Mouse (Mus musculus): ENCODE measurements around the gene Tfap4. TPM values are rescaled to one million over a fixed set of nuclear protein-coding genes. Genes with fewer than 3 reads are reported as not detected.

The Tfap4 gene
- polyA plus RNA-seq, 1 experiment from 2014 or later: 4.1 TPM

GRCm38 (mm10) chr16:4548953-4549688 is 10.5 kb downstream of the Tfap4 start:
- 91% methylated on average over 18 of the region's 18 CpGs for WGBS
- Histone ChIP-seq H3K9ac (ENCODE audit: low read length) (no peak overlapping the region), H3K27ac (replicated peaks in 1 of 2; ENCODE audit: control insufficient read depth in 1 of 2, insufficient read depth in 1 of 2, low read depth in 2 of 2, low read length in 2 of 2) (no peak overlapping the region), H3K36me3 (ENCODE audit: control insufficient read depth, insufficient read depth, low read length) (peaks cover 64% of the 10 kb centered on the region), H3K4me3 (ENCODE audit: control insufficient read depth in 1 of 2, insufficient read depth in 1 of 2, low read depth in 1 of 2, low read length in 2 of 2) (no peak overlapping the region), H3K4me1 (ENCODE audit: control insufficient read depth in 2 of 2, insufficient read depth in 2 of 2, low read length in 2 of 2) (peaks cover 14 to 15% of the 10 kb centered on the region in 2 experiments), H3K9me3 (ENCODE audit: control insufficient read depth, low read length) (no peaks in the 10 kb centered on the region), H3K4me2 (ENCODE audit: low read length) (no peak overlapping the region), H3K27me3 (ENCODE audit: control insufficient read depth, insufficient read depth, low read length) (no peaks in the 10 kb centered on the region)
- ATAC-seq (ENCODE audit: insufficient number of reproducible peaks, insufficient read depth, low FRiP score, low read depth): no peak

GRCm38 (mm10) chr16:4547611-4548010 is 12.0 kb downstream of the Tfap4 start:
- Histone ChIP-seq H3K9ac (ENCODE audit: low read length) (no peak overlapping the region), H3K27me3 (ENCODE audit: control insufficient read depth, insufficient read depth, low read length) (no peaks in the 10 kb centered on the region), H3K4me3 (ENCODE audit: control insufficient read depth in 1 of 2, insufficient read depth in 1 of 2, low read depth in 1 of 2, low read length in 2 of 2) (no peak overlapping the region), H3K9me3 (ENCODE audit: control insufficient read depth, low read length) (no peaks in the 10 kb centered on the region), H3K4me2 (ENCODE audit: low read length) (no peak overlapping the region), H3K36me3 (ENCODE audit: control insufficient read depth, insufficient read depth, low read length) (peaks cover 64% of the 10 kb centered on the region), H3K27ac (replicated peaks in 1 of 2; ENCODE audit: control insufficient read depth in 1 of 2, insufficient read depth in 1 of 2, low read depth in 2 of 2, low read length in 2 of 2) (no peak overlapping the region), H3K4me1 (ENCODE audit: control insufficient read depth in 2 of 2, insufficient read depth in 2 of 2, low read length in 2 of 2) (peaks cover 2 to 4% of the 10 kb centered on the region in 2 experiments)
- ATAC-seq (ENCODE audit: insufficient number of reproducible peaks, insufficient read depth, low FRiP score, low read depth): no peak
- WGBS: 88% methylated on average over 5 of the region's 5 CpGs

- Histone ChIP-seq H3K36me3 (ENCODE audit: control insufficient read depth, insufficient read depth, low read length) (peaks cover 63% of the 10 kb centered on the region), H3K4me3 (ENCODE audit: control insufficient read depth in 1 of 2, insufficient read depth in 1 of 2, low read depth in 1 of 2, low read length in 2 of 2) (no peak overlapping the region), H3K9ac (ENCODE audit: low read length) (no peak overlapping the region), H3K27ac (replicated peaks in 1 of 2; ENCODE audit: control insufficient read depth in 1 of 2, insufficient read depth in 1 of 2, low read depth in 2 of 2, low read length in 2 of 2) (no peak overlapping the region), H3K4me1 (ENCODE audit: control insufficient read depth in 2 of 2, insufficient read depth in 2 of 2, low read length in 2 of 2) (peaks cover 3 to 5% of the 10 kb centered on the region in 2 experiments; a peak in 3 of 4 replicates), H3K27me3 (ENCODE audit: control insufficient read depth, insufficient read depth, low read length) (no peaks in the 10 kb centered on the region), H3K4me2 (ENCODE audit: low read length) (no peak overlapping the region), H3K9me3 (ENCODE audit: control insufficient read depth, low read length) (no peaks in the 10 kb centered on the region)
- WGBS: 95% methylated on average over 8 of the region's 8 CpGs
- no peak for ATAC-seq (ENCODE audit: insufficient number of reproducible peaks, insufficient read depth, low FRiP score, low read depth)
These were observed 12.8 kb downstream of the Tfap4 start for GRCm38 (mm10) chr16:4546838-4547237.

- no peak overlapping the region for H3K27ac ChIP-seq (replicated peaks in 1 of 2; ENCODE audit: control insufficient read depth in 1 of 2, insufficient read depth in 1 of 2, low read depth in 2 of 2, low read length in 2 of 2)
- no peak overlapping the region for H3K4me2 ChIP-seq (ENCODE audit: low read length)
- ATAC-seq (ENCODE audit: insufficient number of reproducible peaks, insufficient read depth, low FRiP score, low read depth): no peak
- H3K9ac ChIP-seq (ENCODE audit: low read length): no peak overlapping the region
- WGBS: 68% methylated on average over 9 of the region's 9 CpGs
- peaks cover 3 to 8% of the 10 kb centered on the region in 2 experiments; a peak in 3 of 4 replicates for H3K4me1 ChIP-seq (ENCODE audit: control insufficient read depth in 2 of 2, insufficient read depth in 2 of 2, low read length in 2 of 2)
- no peak overlapping the region for H3K4me3 ChIP-seq (ENCODE audit: control insufficient read depth in 1 of 2, insufficient read depth in 1 of 2, low read depth in 1 of 2, low read length in 2 of 2)
- no peaks in the 10 kb centered on the region for H3K9me3 ChIP-seq (ENCODE audit: control insufficient read depth, low read length)
- no peaks in the 10 kb centered on the region for H3K27me3 ChIP-seq (ENCODE audit: control insufficient read depth, insufficient read depth, low read length)
- H3K36me3 ChIP-seq (ENCODE audit: control insufficient read depth, insufficient read depth, low read length): peaks cover 51% of the 10 kb centered on the region
These were observed 14.8 kb downstream of the Tfap4 start for GRCm38 (mm10) chr16:4544845-4545244.

- H3K9ac ChIP-seq (ENCODE audit: low read length): no peak overlapping the region
- no peaks in the 10 kb centered on the region for H3K9me3 ChIP-seq (ENCODE audit: control insufficient read depth, low read length)
- 73% methylated on average over 3 of the region's 3 CpGs for WGBS
- no peak overlapping the region for H3K4me2 ChIP-seq (ENCODE audit: low read length)
- peaks cover 36% of the 10 kb centered on the region for H3K36me3 ChIP-seq (ENCODE audit: control insufficient read depth, insufficient read depth, low read length)
- no peak overlapping the region for H3K4me3 ChIP-seq (ENCODE audit: control insufficient read depth in 1 of 2, insufficient read depth in 1 of 2, low read depth in 1 of 2, low read length in 2 of 2)
- no peaks in the 10 kb centered on the region for H3K27me3 ChIP-seq (ENCODE audit: control insufficient read depth, insufficient read depth, low read length)
- no peak overlapping the region for H3K27ac ChIP-seq (replicated peaks in 1 of 2; ENCODE audit: control insufficient read depth in 1 of 2, insufficient read depth in 1 of 2, low read depth in 2 of 2, low read length in 2 of 2)
- ATAC-seq (ENCODE audit: insufficient number of reproducible peaks, insufficient read depth, low FRiP score, low read depth): no peak
- peaks cover 3 to 8% of the 10 kb centered on the region in 2 experiments; a peak in 3 of 4 replicates for H3K4me1 ChIP-seq (ENCODE audit: control insufficient read depth in 2 of 2, insufficient read depth in 2 of 2, low read length in 2 of 2)
These were observed 16.4 kb downstream of the Tfap4 start for GRCm38 (mm10) chr16:4543266-4543665.

- no peak overlapping the region for H3K27ac ChIP-seq (replicated peaks in 1 of 2; ENCODE audit: control insufficient read depth in 1 of 2, insufficient read depth in 1 of 2, low read depth in 2 of 2, low read length in 2 of 2)
These were observed 17.3 kb downstream of the Tfap4 start for GRCm38 (mm10) chr16:4542236-4542774.

GRCm38 (mm10) chr16:4541501-4542198 is 18.0 kb downstream of the Tfap4 start, which contains the start of gene Srl:
TSS of gene Srl (minus strand) at chr16:4541816.
- Histone ChIP-seq H3K4me2 (ENCODE audit: low read length) (peak within 1 kb of the TSS; percentile 62), H3K27ac (replicated peaks in 1 of 2; ENCODE audit: control insufficient read depth in 1 of 2, insufficient read depth in 1 of 2, low read depth in 2 of 2, low read length in 2 of 2) (peak within 1 kb of the TSS; percentile 59 to 61), H3K4me3 (ENCODE audit: control insufficient read depth in 1 of 2, insufficient read depth in 1 of 2, low read depth in 1 of 2, low read length in 2 of 2) (peak within 1 kb of the TSS; percentile 49 to 57), H3K27me3 (ENCODE audit: control insufficient read depth, insufficient read depth, low read length) (no peaks in the 10 kb centered on the region), H3K9ac (ENCODE audit: low read length) (peak within 1 kb of the TSS; percentile 67), H3K4me1 (ENCODE audit: control insufficient read depth in 2 of 2, insufficient read depth in 2 of 2, low read length in 2 of 2) (peaks cover 8 to 15% of the 10 kb centered on the region in 2 experiments), H3K36me3 (ENCODE audit: control insufficient read depth, insufficient read depth, low read length) (peaks cover 22% of the 10 kb centered on the region), H3K9me3 (ENCODE audit: control insufficient read depth, low read length) (no peaks in the 10 kb centered on the region)
- WGBS: under 1% methylated on average over 43 of the region's 43 CpGs
- peak; percentile 99 for ATAC-seq (ENCODE audit: insufficient number of reproducible peaks, insufficient read depth, low FRiP score, low read depth)

More at GRCm38 (mm10) chr16:4542236-4542774, 17.3 kb downstream of the Tfap4 start:
- Histone ChIP-seq H3K4me1 (ENCODE audit: control insufficient read depth in 2 of 2, insufficient read depth in 2 of 2, low read length in 2 of 2) (peaks cover 8 to 15% of the 10 kb centered on the region in 2 experiments), H3K4me3 (ENCODE audit: control insufficient read depth in 1 of 2, insufficient read depth in 1 of 2, low read depth in 1 of 2, low read length in 2 of 2) (peak overlapping the region in 1 of 2 experiments; percentile 49; a peak in 1 of 4 replicates), H3K4me2 (ENCODE audit: low read length) (peak overlapping the region; percentile 62), H3K9ac (ENCODE audit: low read length) (peak overlapping the region; percentile 63), H3K36me3 (ENCODE audit: control insufficient read depth, insufficient read depth, low read length) (peaks cover 29% of the 10 kb centered on the region), H3K9me3 (ENCODE audit: control insufficient read depth, low read length) (no peaks in the 10 kb centered on the region), H3K27me3 (ENCODE audit: control insufficient read depth, insufficient read depth, low read length) (no peaks in the 10 kb centered on the region)
- whole genome bisulfite sequencing: 40% methylated on average over 7 of the region's 7 CpGs
- ATAC-seq (ENCODE audit: insufficient number of reproducible peaks, insufficient read depth, low FRiP score, low read depth): no peak

Data from heart, embryonic 14.5 days (tissue).